ENCODE assay signal across 11 mouse cellular contexts in genomic region chr19:32323070-32323469, GRCm38 (mm10).
A peak's percentile ranks its signal among the peaks of the same experiment; 100 is the strongest.
DNase-seq lines count a peak whose midpoint lies in the region; ATAC-seq and TF ChIP-seq lines count a peak whose summit lies in the region.
"Had no signal": no experiment of that assay in that cellular context is flagged by ENCODE, and none has a peak within 500 bp of the region (broad histone marks: within the 10 kb centered on the region; RNA-seq: fewer than 3 reads in every experiment).

No protein-coding gene starts in this region.

- H3K27me3 ChIP-seq in heart, adult 2 months (ENCODE audit: control insufficient read depth, insufficient read depth, low read length): no peaks in the 10 kb centered on the region
- no peaks in the 10 kb centered on the region for H3K27me3 ChIP-seq in liver, embryonic 14.5 days (ENCODE audit: control insufficient read depth, insufficient read depth, low read length)
- H3K27me3 ChIP-seq in small intestine, adult 2 months (ENCODE audit: control insufficient read depth, insufficient read depth, low read length): no peaks in the 10 kb centered on the region
- H3K27me3 ChIP-seq in midbrain, postnatal 0 days (ENCODE audit: insufficient read depth, low read length): no peaks in the 10 kb centered on the region
- H3K27me3 ChIP-seq: neural tube, embryonic 13.5 days had no signal

- WGBS in heart, adult 2 months: 84% methylated on average over 11 of the region's 11 CpGs
- WGBS in liver, embryonic 14.5 days (ENCODE audit: insufficient replicate concordance): 65% methylated on average over 11 of the region's 11 CpGs
- WGBS in small intestine, adult 2 months: 30% methylated on average over 11 of the region's 11 CpGs
- 64% methylated on average over 11 of the region's 11 CpGs for WGBS in midbrain, postnatal 0 days

- peaks cover 19% of the 10 kb centered on the region for H3K36me3 ChIP-seq in heart, adult 2 months (ENCODE audit: control insufficient read depth, insufficient read depth, low read length)
- H3K36me3 ChIP-seq in liver, embryonic 14.5 days (replicated peaks; ENCODE audit: control insufficient read depth, insufficient read depth, low read depth): no peaks in the 10 kb centered on the region
- H3K36me3 ChIP-seq in small intestine, adult 2 months (ENCODE audit: control insufficient read depth, insufficient read depth, low read length): no peaks in the 10 kb centered on the region
- no peaks in the 10 kb centered on the region for H3K36me3 ChIP-seq in midbrain, postnatal 0 days (ENCODE audit: insufficient read depth, low read length)
- H3K36me3 ChIP-seq: neural tube, embryonic 13.5 days had no signal

- peak overlapping the region; percentile 31; the same call in 1 of the 2 replicates for H3K4me2 ChIP-seq in liver, embryonic 14.5 days (ENCODE audit: low read depth)
- no peak overlapping the region for H3K4me2 ChIP-seq in midbrain, postnatal 0 days (ENCODE audit: low read depth, low read length, poor library complexity, severe bottlenecking)
- H3K4me2 ChIP-seq: neural tube, embryonic 13.5 days had no signal

- no peaks in the 10 kb centered on the region; the same call in 1 of the 2 replicates for H3K79me2 ChIP-seq in heart, adult 2 months (replicated peaks; ENCODE audit: control insufficient read depth, insufficient read depth, low read length)

- no peak for TF ChIP-seq CTCF in heart, adult 2 months (IDR thresholded peaks at IDR 0.05)
- no peak for TF ChIP-seq CTCF in liver, embryonic 14.5 days (IDR thresholded peaks at IDR 0.05; ENCODE audit: low read depth)
- TF ChIP-seq CTCF in small intestine, adult 2 months (IDR thresholded peaks at IDR 0.05; ENCODE audit: extremely low read depth, insufficient read length, insufficient replicate concordance, low read depth, low read length): no peak
- TF ChIP-seq CTCF in midbrain, postnatal 0 days (IDR thresholded peaks at IDR 0.05): no peak

- TF ChIP-seq EP300 in heart, adult 2 months (IDR thresholded peaks at IDR 0.05; ENCODE audit: insufficient read depth, low read depth, low read length): no peak
- TF ChIP-seq EP300 in liver, embryonic 14.5 days (IDR thresholded peaks at IDR 0.05; ENCODE audit: low read depth): no peak

- no peak for ATAC-seq in liver, embryonic 14.5 days (ENCODE audit: insufficient read depth)
- ATAC-seq in midbrain, postnatal 0 days (ENCODE audit: low FRiP score): no peak

- no peak for DNase-seq in heart, adult 2 months
- DNase-seq in heart, postnatal 36 days: no peak
- DNase-seq in liver, embryonic 14.5 days (ENCODE audit: low read depth in 3 of 3, low spot score in 3 of 3): no peak
- DNase-seq in liver: no peak
- DNase-seq in kidney, adult 9 months: peak; percentile 90
- no peak for DNase-seq in cerebellum, adult 8-10 months
- no peak for DNase-seq in midbrain, postnatal 0 days (ENCODE audit: low spot score)
- DNase-seq: thymus, postnatal 14 days had no signal

- peak overlapping the region; percentile 82 for H3K27ac ChIP-seq in heart, adult 2 months
- H3K27ac ChIP-seq in liver, embryonic 14.5 days: no peak overlapping the region
- H3K27ac ChIP-seq in small intestine, adult 2 months (ENCODE audit: insufficient read depth, low read depth, low read length): peak overlapping the region; percentile 58
- H3K27ac ChIP-seq in midbrain, postnatal 0 days (ENCODE audit: low read depth, low read length): no peak overlapping the region

- H3K9me3 ChIP-seq in liver, embryonic 14.5 days (ENCODE audit: control insufficient read depth, low read length): no peaks in the 10 kb centered on the region
- H3K9me3 ChIP-seq in midbrain, postnatal 0 days (ENCODE audit: low read length): no peaks in the 10 kb centered on the region
- H3K9me3 ChIP-seq: neural tube, embryonic 13.5 days had no signal

- intact Hi-C loops in heart, adult 2 months (cut with DNase I): loop anchor here (2.0 to 10.0 kb wide), 5 partner anchors 51 to 348 kb away; no protein-coding TSS in a partner anchor
- intact Hi-C loops in heart, postnatal 36 days (cut with DNase I): loop anchor here (2.0 to 5.0 kb wide), 3 partner anchors 66 to 196 kb away; partner anchors contain the start of gene Sgms1

- no peak for TF ChIP-seq POLR2A in heart, adult 2 months (IDR thresholded peaks at IDR 0.05; ENCODE audit: insufficient read depth, low read depth, low read length)
- TF ChIP-seq POLR2A in small intestine, adult 2 months (IDR thresholded peaks at IDR 0.05; ENCODE audit: low read depth, low read length): no peak

- H3K9ac ChIP-seq in heart, adult 2 months (ENCODE audit: low read depth, low read length): no peak overlapping the region
- H3K9ac ChIP-seq in liver, embryonic 14.5 days (replicated peaks): no peak overlapping the region
- no peak overlapping the region for H3K9ac ChIP-seq in midbrain, postnatal 0 days (replicated peaks; ENCODE audit: low read length, poor library complexity, severe bottlenecking)

- H3K4me1 ChIP-seq in heart, adult 2 months (ENCODE audit: control insufficient read depth, insufficient read depth, low read length): peaks cover 28% of the 10 kb centered on the region
- H3K4me1 ChIP-seq in liver, embryonic 14.5 days (replicated peaks; ENCODE audit: control insufficient read depth in 2 of 2, insufficient read depth in 2 of 2, low read length in 1 of 2): peaks cover 2 to 31% of the 10 kb centered on the region in 2 experiments; a peak in 2 of 4 replicates
- peaks cover 19% of the 10 kb centered on the region; the same call in 1 of the 2 replicates for H3K4me1 ChIP-seq in small intestine, adult 2 months (ENCODE audit: control insufficient read depth, insufficient read depth, insufficient read length, low read length)
- no peaks in the 10 kb centered on the region for H3K4me1 ChIP-seq in midbrain, postnatal 0 days (ENCODE audit: insufficient read depth, low read length)

- no peak overlapping the region for H3K4me3 ChIP-seq in heart, adult 2 months
- H3K4me3 ChIP-seq in liver, embryonic 14.5 days (ENCODE audit: insufficient read depth in 1 of 2, low read depth in 2 of 2, low read length in 2 of 2): no peak overlapping the region
- peak overlapping the region; percentile 1; the same call in 1 of the 2 replicates for H3K4me3 ChIP-seq in small intestine, adult 2 months (ENCODE audit: low read depth, low read length)
- no peak overlapping the region for H3K4me3 ChIP-seq in midbrain, postnatal 0 days (ENCODE audit: low read depth, low read length)
- H3K4me3 ChIP-seq: erythroblast, embryonic 14.5 days; neural tube, embryonic 13.5 days had no signal

Comparison
In these comparisons a context has a peak if more than half of its experiments do, and no peak if none do; other contexts are left out.
1. H3K27ac ChIP-seq: peak in heart, adult 2 months (single experiment) and small intestine, adult 2 months (single experiment); none in liver, embryonic 14.5 days (single experiment) and midbrain, postnatal 0 days (single experiment).